Comparison of ENCODE assay signal across 11 mouse cellular contexts in the genomic region with DNA sequence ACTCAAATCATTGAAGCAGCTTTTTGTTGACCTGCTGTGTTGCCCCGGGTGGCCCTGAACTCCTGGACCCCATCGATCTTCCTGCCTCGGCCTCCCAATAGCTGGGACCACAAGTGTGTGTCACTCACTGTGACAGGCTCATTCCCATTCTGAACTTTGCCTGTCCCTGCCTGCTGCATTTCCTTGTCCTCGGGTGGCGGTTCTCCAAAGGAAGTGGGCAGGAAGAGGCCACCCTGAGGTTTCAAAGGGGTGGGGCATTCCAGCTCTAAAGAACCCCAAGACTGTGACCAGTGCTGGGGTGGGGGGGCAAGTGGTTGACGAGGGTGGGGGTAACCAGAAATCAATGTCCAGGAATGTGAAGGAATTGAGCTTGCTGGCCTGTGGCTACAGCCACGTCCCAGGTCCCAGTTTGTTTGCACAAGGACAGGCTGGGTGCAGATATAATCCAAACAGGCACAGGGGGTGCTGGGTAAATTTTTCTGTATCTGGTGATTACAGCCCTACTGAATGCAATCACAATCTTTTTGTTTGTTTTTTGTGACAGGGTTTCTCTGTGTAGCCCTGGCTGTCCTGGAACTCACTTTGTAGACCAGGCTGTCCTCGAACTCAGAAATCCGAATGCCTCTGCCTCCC. TPM values are rescaled to one million over a fixed set of nuclear protein-coding genes. Genes with fewer than 3 reads are reported as not detected.
DNase-seq lines count a peak whose midpoint lies in the region; ATAC-seq and TF ChIP-seq lines count a peak whose summit lies in the region.
"Had no signal": no experiment of that assay in that cellular context is flagged by ENCODE, and none has a peak within 500 bp of the region (broad histone marks: within the 10 kb centered on the region; RNA-seq: fewer than 3 reads in every experiment).

No protein-coding gene starts in this region.

- H3K27me3 ChIP-seq in intestine, postnatal 0 days (replicated peaks; ENCODE audit: control insufficient read depth, insufficient read depth, low read length), result no peaks in the 10 kb centered on the region
- no peaks in the 10 kb centered on the region for H3K27me3 ChIP-seq in lung, postnatal 0 days (replicated peaks; ENCODE audit: insufficient read depth, low read length)

- ATAC-seq in intestine, postnatal 0 days, result peak; percentile 67
- peak; percentile 10; the same call in 1 of the 2 replicates for ATAC-seq in lung, postnatal 0 days

- no peaks in the 10 kb centered on the region; the same call in 1 of the 2 replicates for H3K36me3 ChIP-seq in intestine, postnatal 0 days (ENCODE audit: control insufficient read depth, insufficient read depth)
- no peaks in the 10 kb centered on the region for H3K36me3 ChIP-seq in lung, postnatal 0 days (ENCODE audit: insufficient read depth, low read length)
- H3K36me3 ChIP-seq: limb, embryonic 12.5 days had no signal

- intact Hi-C loops in left cerebral cortex, postnatal 36 days (cut with DNase I), result no loop called here

- H3K27ac ChIP-seq in intestine, postnatal 0 days (ENCODE audit: low read depth, low read length), result peak overlapping the region; percentile 88
- peak overlapping the region; percentile 71 for H3K27ac ChIP-seq in lung, postnatal 0 days (ENCODE audit: low read length)
- H3K27ac ChIP-seq: limb, embryonic 12.5 days had no signal

- H3K9me3 ChIP-seq in intestine, postnatal 0 days (ENCODE audit: control insufficient read depth), result no peaks in the 10 kb centered on the region
- H3K9me3 ChIP-seq in lung, postnatal 0 days (ENCODE audit: low read length), result no peaks in the 10 kb centered on the region
- H3K9me3 ChIP-seq: limb, embryonic 12.5 days had no signal

- no peak for TF ChIP-seq CTCF in lung, adult 2 months (IDR thresholded peaks at IDR 0.05; ENCODE audit: insufficient read depth, low read length)
- TF ChIP-seq CTCF in intestine, postnatal 0 days (IDR thresholded peaks at IDR 0.05; ENCODE audit: low read depth), result no peak
- TF ChIP-seq CTCF in lung, postnatal 0 days (IDR thresholded peaks at IDR 0.05), result peak; percentile 2; the same call in 1 of the 2 replicates

- DNase-seq in lung, adult 18-20 months, result peak; percentile 47 to 72
- DNase-seq in lung, adult 2 months, result no peak
- DNase-seq in lung, postnatal 0 days (ENCODE audit: low spot score), result peak; percentile 63
- DNase-seq in yolk sac, embryonic 10.5 days (ENCODE audit: low spot score), result peak; percentile 77
- DNase-seq in frontal cortex, postnatal 14 days (ENCODE audit: low spot score in 2 of 2), result no peak
- no peak for DNase-seq in left cerebral cortex, postnatal 36 days (ENCODE audit: low spot score in 2 of 2)
- DNase-seq: adrenal gland, postnatal 25 days; cerebellum, adult 2 months; heart, postnatal 14 days had no signal

- 26% methylated on average over 9 of the region's 9 CpGs for WGBS in lung, adult 2 months
- 24% methylated on average over 9 of the region's 9 CpGs for WGBS in intestine, postnatal 0 days
- 27% methylated on average over 9 of the region's 9 CpGs for WGBS in lung, postnatal 0 days

- TF ChIP-seq EP300 in lung, postnatal 0 days (IDR thresholded peaks at IDR 0.05), result no peak

- H3K9ac ChIP-seq in intestine, postnatal 0 days (ENCODE audit: low read depth, low read length), result peak overlapping the region; percentile 45; the same call in 1 of the 2 replicates
- H3K9ac ChIP-seq in lung, postnatal 0 days (replicated peaks; ENCODE audit: low read depth), result no peak overlapping the region
- H3K9ac ChIP-seq: limb, embryonic 12.5 days had no signal

- H3K4me1 ChIP-seq in lung, adult 2 months (ENCODE audit: control insufficient read depth, insufficient read depth, low read length), result peaks cover 7% of the 10 kb centered on the region
- H3K4me1 ChIP-seq in intestine, postnatal 0 days (replicated peaks; ENCODE audit: control insufficient read depth, insufficient read depth, low read length), result peaks cover 8% of the 10 kb centered on the region; the same call in 1 of the 2 replicates
- peaks cover 14% of the 10 kb centered on the region; the same call in 1 of the 2 replicates for H3K4me1 ChIP-seq in lung, postnatal 0 days (ENCODE audit: insufficient read depth, low read depth, low read length)

- TF ChIP-seq POLR2A in lung, adult 2 months (IDR thresholded peaks at IDR 0.05; ENCODE audit: borderline replicate concordance, extremely low read depth, low read depth, low read length), result no peak

- peak overlapping the region; percentile 71 for H3K4me2 ChIP-seq in intestine, postnatal 0 days (replicated peaks; ENCODE audit: low read depth)
- peak overlapping the region; percentile 74 for H3K4me2 ChIP-seq in lung, postnatal 0 days (replicated peaks; ENCODE audit: low read depth, low read length)

- no peak overlapping the region for H3K4me3 ChIP-seq in lung, adult 2 months (replicated peaks; ENCODE audit: extremely low read depth, low read depth, low read length)
- no peak overlapping the region for H3K4me3 ChIP-seq in intestine, postnatal 0 days (ENCODE audit: low read depth, low read length)
- H3K4me3 ChIP-seq in lung, postnatal 0 days (ENCODE audit: low read depth, low read length), result no peak overlapping the region
- H3K4me3 ChIP-seq: limb, embryonic 12.5 days had no signal

RNA-seq across cellular contexts. Expression of gene 1700001C19Rik, which starts 2.3 kb away (rescaled TPM):
- 0.14 and 0.20 TPM in 2 replicates for polyA plus RNA-seq in lung, adult 2 months (2012; rRNA removed)
- 0.35 and 0.77 TPM in 2 replicates for polyA plus RNA-seq in intestine, postnatal 0 days (2015; fragmentation: Nextera tagmentation; extraction: Ambion mirVana)
- 0.15 and 0.44 TPM in 2 replicates for polyA plus RNA-seq in lung, postnatal 0 days (2015; fragmentation: Nextera tagmentation; extraction: Ambion mirVana)
- not detected for total RNA-seq in left cerebral cortex, postnatal 36 days (2021)
- total RNA-seq: adrenal gland, postnatal 25 days; heart, postnatal 14 days had no signal

RNA-seq across cellular contexts. Expression of gene AI661453, which starts 3.1 kb away (rescaled TPM):
- 9.2 and 13.0 TPM in 2 replicates for polyA plus RNA-seq in lung, adult 2 months (2012; rRNA removed)
- 6.1 and 7.7 TPM in 2 replicates for polyA plus RNA-seq in intestine, postnatal 0 days (2015; fragmentation: Nextera tagmentation; extraction: Ambion mirVana)
- 2.8 and 3.3 TPM in 2 replicates for polyA plus RNA-seq in lung, postnatal 0 days (2015; fragmentation: Nextera tagmentation; extraction: Ambion mirVana)
- total RNA-seq in left cerebral cortex, postnatal 36 days (2021), result under 1 TPM; 0.30 to 0.43 TPM

RNA-seq across cellular contexts. Expression of gene Guca1a, which starts 39.1 kb away (rescaled TPM):
- 1.1 and 2.9 TPM in 2 replicates for polyA plus RNA-seq in lung, adult 2 months (2012; rRNA removed)
- polyA plus RNA-seq in intestine, postnatal 0 days (2015; fragmentation: Nextera tagmentation; extraction: Ambion mirVana), result 2.7 and 3.3 TPM in 2 replicates
- polyA plus RNA-seq in lung, postnatal 0 days (2015; fragmentation: Nextera tagmentation; extraction: Ambion mirVana), result 1.9 and 2.0 TPM in 2 replicates
- total RNA-seq in left cerebral cortex, postnatal 36 days (2021), result under 1 TPM in 1 of 2 experiments, not detected in 1; 0.48 TPM

RNA-seq across cellular contexts. Expression of gene Guca1b, which starts 54.3 kb away (rescaled TPM):
- 1.0 and 1.3 TPM in 2 replicates for polyA plus RNA-seq in lung, adult 2 months (2012; rRNA removed)
- polyA plus RNA-seq in intestine, postnatal 0 days (2015; fragmentation: Nextera tagmentation; extraction: Ambion mirVana), result 0.13 and 0.17 TPM in 2 replicates
- polyA plus RNA-seq in lung, postnatal 0 days (2015; fragmentation: Nextera tagmentation; extraction: Ambion mirVana), result 0.23 and 0.43 TPM in 2 replicates
- 1 to 10 TPM in 1 of 2 experiments, under 1 TPM in 1; 0.94 to 1.9 TPM for total RNA-seq in left cerebral cortex, postnatal 36 days (2021)

Comparison
In these comparisons a context has a peak if more than half of its experiments do, and no peak if none do; other contexts are left out.
1. DNase-seq: peak in lung, adult 18-20 months (2 of 2), lung, postnatal 0 days (single experiment) and yolk sac, embryonic 10.5 days (single experiment); none in lung, adult 2 months (single experiment), frontal cortex, postnatal 14 days (0 of 2) and left cerebral cortex, postnatal 36 days (0 of 2).